ENCODE assay signal across 8 mouse cellular contexts in the genomic region with DNA sequence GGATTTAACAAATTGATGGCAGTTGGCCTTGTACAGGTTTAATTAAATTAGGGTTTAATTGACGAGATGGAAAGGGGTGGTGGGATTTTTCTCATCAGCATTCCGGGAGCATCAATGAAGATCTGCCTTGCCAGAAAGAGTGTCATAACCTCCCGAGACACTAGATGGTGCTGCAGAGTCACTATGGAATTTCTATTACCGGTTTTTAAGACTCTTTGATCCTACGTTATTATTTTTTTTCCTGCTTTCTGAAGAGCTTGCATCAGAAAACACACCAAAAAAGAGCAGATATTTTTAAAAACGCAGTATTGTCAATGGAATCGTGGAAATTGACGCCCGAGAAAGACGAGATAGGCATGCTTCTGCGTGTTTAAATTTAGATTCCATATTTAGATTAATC.
DNase-seq lines count a peak whose midpoint lies in the region; TF ChIP-seq lines count a peak whose summit lies in the region.

No protein-coding gene starts in this region.

- peak; percentile 93 for TF ChIP-seq CTCF in gastrocnemius, adult 2 months (IDR thresholded peaks at IDR 0.05)

- intact Hi-C loops in gastrocnemius, adult 2 months (cut with DNase I) = loop anchor here (10.0 kb wide), 1 partner anchor 1325 kb away; no protein-coding TSS in a partner anchor

- no peak overlapping the region for H3K27ac ChIP-seq in gastrocnemius, adult 2 months

- peak overlapping the region; percentile 36 for H3K4me3 ChIP-seq in gastrocnemius, adult 2 months

- DNase-seq in gastrocnemius, adult 2 months = peak; percentile 44
- no peak for DNase-seq in gastrocnemius, postnatal 25 days
- DNase-seq in T-cell, adult 2 months (ENCODE audit: low spot score) = peak; percentile 1
- DNase-seq in embryo, embryonic 10.5 days (ENCODE audit: low spot score) = peak; percentile 89
- DNase-seq in heart, postnatal 4 days = peak; percentile 79
- peak; percentile 92 to 93 for DNase-seq in layer of hippocampus, postnatal 10 days (ENCODE audit: low spot score in 2 of 2)
- DNase-seq in lung, postnatal 36 days = peak; percentile 76
- peak; percentile 59 for DNase-seq in right cerebral cortex, postnatal 25 days
